Mouse (Mus musculus) macrophage (primary cell): Measurements from ENCODE around the gene Nup43. TPM values are rescaled to one million over a fixed set of nuclear protein-coding genes. Genes with fewer than 3 reads are reported as not detected.
A peak's percentile ranks its signal among the peaks of the same experiment; 100 is the strongest.

Source experiments
- H3K27ac ChIP-seq: fragments of 350-480 bp; formaldehyde crosslinking; 2 replicates; pipeline ENCODE4 v1.9.0; 2021
- H3K36me3 ChIP-seq: fragments of 350-480 bp; formaldehyde crosslinking; 2 replicates; pipeline ENCODE4 v1.9.0; 2021; ENCODE audit errors: inconsistent target
- H3K4me3 ChIP-seq: fragments of 350-480 bp; formaldehyde crosslinking; 2 replicates; pipeline ENCODE4 v1.9.0; 2021; ENCODE audit errors: inconsistent target
- H3K79me2 ChIP-seq: fragments of 350-480 bp; formaldehyde crosslinking; 2 replicates; pipeline ENCODE4 v1.9.0; 2021; ENCODE audit errors: inconsistent target
- WGBS: methylation state at CpG from one replicate; pipeline ENCODE4 v1.1.7; 2026; ENCODE audit warnings: inconsistent platforms; ENCODE audit not compliant: missing documents; 5-methylcytosine and 5-hydroxymethylcytosine counted together
- polyA plus RNA-seq: library from polyadenylated mRNA; stranded (reverse); fragments of 250-400 nt; gene quantifications from 3 replicates; pipeline ENCODE4 v1.2.4, GENCODE M21; 2018; ENCODE audit warnings: inconsistent platforms

The Nup43 gene
- polyA plus RNA-seq, 1 experiment from 2014 or later, result 4.6 TPM

DNA sequence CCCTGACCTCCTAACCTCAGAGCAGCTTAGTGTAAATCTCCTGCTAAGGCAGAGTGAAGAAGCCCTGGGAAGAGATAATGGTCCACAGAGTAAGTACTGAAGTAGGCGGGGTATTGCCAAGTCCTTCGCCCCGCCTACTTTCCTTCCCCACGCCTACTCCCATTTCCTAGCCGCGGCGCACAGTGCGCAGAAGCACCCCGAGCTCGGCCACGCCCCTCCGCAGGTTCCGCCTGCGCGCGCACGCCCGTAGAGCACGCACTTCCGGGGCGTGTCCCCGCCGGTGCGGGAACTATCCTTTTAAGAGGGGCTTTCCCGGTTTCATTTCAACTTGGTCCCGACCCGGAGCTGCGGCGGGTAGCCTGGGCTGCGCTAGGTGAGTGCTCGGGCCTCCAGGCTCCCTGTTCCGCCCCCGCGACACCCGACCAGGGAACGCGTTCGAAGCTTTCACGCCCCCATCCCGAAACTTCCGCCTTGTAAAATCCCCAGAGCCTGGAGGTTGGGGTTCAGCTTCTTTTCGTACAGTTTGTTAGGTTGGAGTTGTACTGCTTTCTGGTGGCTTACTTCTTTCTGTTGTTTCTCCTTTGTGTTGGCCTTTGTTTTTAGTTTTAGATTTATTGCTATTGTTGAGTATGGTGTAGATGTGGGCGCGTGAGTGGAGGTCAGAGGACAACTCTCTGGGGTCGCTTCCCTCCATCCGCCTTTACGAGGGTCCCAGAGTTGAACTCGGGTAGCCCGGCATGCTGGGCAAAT lies 58.6 kb downstream of the Nup43 start, which contains the start of gene Katna1:
Katna1 (plus strand) TSS at position 250 of the 750 bp plus-strand sequence.
- WGBS, result under 1% methylated on average over 47 of the region's 49 CpGs
- H3K27ac ChIP-seq, result peak within 1 kb of the TSS; percentile 68
- peaks cover 49% of the 10 kb centered on the region for H3K79me2 ChIP-seq
- no peaks in the 10 kb centered on the region for H3K36me3 ChIP-seq
- H3K4me3 ChIP-seq, result peak within 1 kb of the TSS; percentile 99

- WGBS, result 1% methylated on average over 8 of the region's 8 CpGs
- H3K27ac ChIP-seq, result peak overlapping the region; percentile 68
- no peaks in the 10 kb centered on the region for H3K36me3 ChIP-seq
- peak overlapping the region; percentile 99 for H3K4me3 ChIP-seq
- H3K79me2 ChIP-seq, result peaks cover 54% of the 10 kb centered on the region
These were observed 59.2 kb downstream of the Nup43 start for GRCm38 (mm10) chr10:7726501-7726812.

DNA sequence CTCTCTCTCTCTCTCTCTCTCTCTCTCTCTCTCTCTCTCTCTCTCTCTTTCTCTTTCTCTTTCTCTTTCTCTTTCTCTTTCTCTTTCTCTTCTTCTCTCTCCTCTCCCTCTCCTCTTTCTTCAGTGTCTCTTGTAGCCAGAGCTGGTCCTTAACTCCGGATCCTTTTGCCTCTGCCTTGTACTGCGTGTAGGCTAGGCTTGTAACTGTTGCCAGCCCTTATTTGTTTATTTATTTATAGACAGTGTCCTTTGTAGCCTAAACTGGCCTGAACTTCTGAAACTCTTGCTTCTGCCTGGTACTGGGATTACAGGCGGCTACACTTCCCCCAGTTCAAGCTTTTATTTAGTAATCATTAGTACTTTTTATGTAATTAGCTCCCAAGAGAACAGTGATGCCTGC lies 59.7 kb downstream of the Nup43 start:
- Histone ChIP-seq H3K27ac (no peak overlapping the region), H3K79me2 (peaks cover 60% of the 10 kb centered on the region), H3K4me3 (peak overlapping the region; percentile 99), H3K36me3 (no peaks in the 10 kb centered on the region)
- 8% methylated on average over 3 of the region's 3 CpGs for WGBS

Other genes starting within 250 kb of the Nup43 start
- gene Ulbp1, start 193.9 kb upstream of the Nup43 start, polyA plus RNA-seq, result 15.3 to 31.3 TPM (median 23.8 TPM) in 3 replicates
- 8.9 to 12.3 TPM (median 11.3 TPM) in 3 replicates for gene Lrp11, start 77.7 kb upstream of the Nup43 start, polyA plus RNA-seq
- 35.0 to 67.7 TPM (median 47.9 TPM) in 3 replicates for gene Pcmt1, start 13.6 kb downstream of the Nup43 start, polyA plus RNA-seq
- gene Lats1, start 13.7 kb downstream of the Nup43 start, polyA plus RNA-seq, result 12.6 to 14.5 TPM (median 13.7 TPM) in 3 replicates
- gene Katna1, start 58.5 kb downstream of the Nup43 start, polyA plus RNA-seq, result 26.3 to 32.2 TPM (median 29.9 TPM) in 3 replicates
- gene Ginm1, start 125.3 kb downstream of the Nup43 start, polyA plus RNA-seq, result 42.7 to 123 TPM (median 50.0 TPM) in 3 replicates
- 19.7 to 34.0 TPM (median 19.9 TPM) in 3 replicates for gene Ppil4, start 125.4 kb downstream of the Nup43 start, polyA plus RNA-seq
- 21.6 to 37.6 TPM (median 28.7 TPM) in 3 replicates for gene Zc3h12d, start 165.0 kb downstream of the Nup43 start, polyA plus RNA-seq